Mouse (Mus musculus) heart, adult 2 months (tissue): ENCODE results near the gene Shisal2a.

Experiments used
- CTCF ChIP-seq: fragments of 200-600 bp; IDR thresholded peaks from 2 replicates; pipeline ENCODE4 v1.8.1; 2022; ENCODE audit warnings: antibody characterized with exemption, mild to moderate bottlenecking, moderate library complexity
- EP300 ChIP-seq: fragments of 200-500 bp; IDR thresholded peaks from 2 replicates; pipeline ENCODE4 v1.6.1; 2011; ENCODE audit warnings: low read depth, low read length, control low read depth; ENCODE audit not compliant: insufficient read depth
- POLR2A ChIP-seq: fragments of 200-500 bp; IDR thresholded peaks from 2 replicates; pipeline ENCODE4 v1.6.1; 2011; ENCODE audit warnings: mild to moderate bottlenecking, low read depth, low read length, control low read depth; ENCODE audit not compliant: insufficient read depth

GRCm38 (mm10) chr4:108323588-108323987 is 59.6 kb downstream of the Shisal2a start:
- TF ChIP-seq CTCF: no peak
- no peak for TF ChIP-seq POLR2A
- no peak for TF ChIP-seq EP300
